ENCODE assay signal across 12 mouse cellular contexts in genomic region chr10:112973286-112974026, GRCm38 (mm10). TPM values are rescaled to one million over a fixed set of nuclear protein-coding genes. Genes with fewer than 3 reads are reported as not detected.
A peak's percentile ranks its signal among the peaks of the same experiment; 100 is the strongest.
DNase-seq lines count a peak whose midpoint lies in the region; TF ChIP-seq lines count a peak whose summit lies in the region.
"Had no signal": no experiment of that assay in that cellular context is flagged by ENCODE, and none has a peak within 500 bp of the region (broad histone marks: within the 10 kb centered on the region; RNA-seq: fewer than 3 reads in every experiment).

No protein-coding gene starts in this region.

- peaks cover 4% of the 10 kb centered on the region; the same call in 1 of the 2 replicates for H3K4me1 ChIP-seq in liver, adult 2 months (ENCODE audit: control insufficient read depth, insufficient read depth, low read length)
- H3K4me1 ChIP-seq: embryonic facial prominence, embryonic 15.5 days; forebrain, embryonic 12.5 days; midbrain, embryonic 15.5 days had no signal

- no peak for TF ChIP-seq CTCF in liver, adult 2 months (IDR thresholded peaks at IDR 0.05; ENCODE audit: low read depth, low read length)

- H3K79me2 ChIP-seq in liver, adult 2 months (ENCODE audit: control insufficient read depth, insufficient read depth, low read length) = no peaks in the 10 kb centered on the region

- H3K4me3 ChIP-seq in liver, adult 2 months (ENCODE audit: insufficient read depth, low read depth, low read length) = no peak overlapping the region
- H3K4me3 ChIP-seq: embryonic facial prominence, embryonic 15.5 days; forebrain, embryonic 12.5 days; midbrain, embryonic 15.5 days had no signal

- no peak overlapping the region for H3K27ac ChIP-seq in liver, adult 2 months (replicated peaks; ENCODE audit: insufficient read depth, low read depth, low read length)
- H3K27ac ChIP-seq: embryonic facial prominence, embryonic 15.5 days; forebrain, embryonic 12.5 days; midbrain, embryonic 15.5 days had no signal

- WGBS in liver, adult 2 months = 4% methylated on average over 5 of the region's 5 CpGs

- peak; percentile 12 for DNase-seq in ovary, postnatal 36 days (ENCODE audit: low spot score)
- DNase-seq in ovary, postnatal 10 days (ENCODE audit: low spot score) = no peak
- DNase-seq in adrenal gland, postnatal 10 days = peak; percentile 42
- DNase-seq in liver, adult 2 months (ENCODE audit: extremely low read depth, low read depth, low spot score) = peak; percentile 93
- peak; percentile 66 for DNase-seq in yolk sac, embryonic 10.5 days (ENCODE audit: low spot score)
- DNase-seq in gastrocnemius, postnatal 14 days = no peak
- DNase-seq in left cerebral cortex, postnatal 4 days = no peak
- DNase-seq: cerebellum, adult 18-20 months; gastrocnemius, postnatal 36 days had no signal

- H3K36me3 ChIP-seq in liver, adult 2 months (ENCODE audit: control insufficient read depth, insufficient read depth, low read length) = no peaks in the 10 kb centered on the region
- H3K36me3 ChIP-seq: embryonic facial prominence, embryonic 15.5 days; forebrain, embryonic 12.5 days; midbrain, embryonic 15.5 days had no signal

- no peak for TF ChIP-seq POLR2A in liver, adult 2 months (IDR thresholded peaks at IDR 0.05; ENCODE audit: extremely low read depth, insufficient read depth, low read length)

- no peaks in the 10 kb centered on the region for H3K27me3 ChIP-seq in liver, adult 2 months (ENCODE audit: control insufficient read depth, insufficient read depth, low read length)
- H3K27me3 ChIP-seq: embryonic facial prominence, embryonic 15.5 days; forebrain, embryonic 12.5 days; midbrain, embryonic 15.5 days had no signal

- no peak overlapping the region for H3K9ac ChIP-seq in liver, adult 2 months (ENCODE audit: low read depth, low read length)
- H3K9ac ChIP-seq: embryonic facial prominence, embryonic 15.5 days; forebrain, embryonic 12.5 days; midbrain, embryonic 15.5 days had no signal

- intact Hi-C loops in gastrocnemius, postnatal 14 days (cut with DNase I; ENCODE audit: low total_unique reads) = no loop called here
- intact Hi-C loops in left cerebral cortex, postnatal 4 days (cut with DNase I) = no loop called here

RNA-seq across cellular contexts. Expression of gene Atxn7l3b, which starts 44.7 kb away (rescaled TPM):
- total RNA-seq in adrenal gland, postnatal 10 days (2021) = 10 to 100 TPM; 96.8 to 97.7 TPM
- total RNA-seq in liver, adult 2 months (2014; rRNA removed) = 45.9 and 49.5 TPM in 2 replicates
- 29.3 and 34.4 TPM in 2 replicates for polyA plus RNA-seq in liver, adult 2 months (2012; rRNA removed)
- 10 to 100 TPM; 27.8 to 29.4 TPM for total RNA-seq in gastrocnemius, postnatal 14 days (2021)
- total RNA-seq in left cerebral cortex, postnatal 4 days (2021) = 100 to 1,000 TPM; 277 TPM

Comparison
In these comparisons a context has a peak if more than half of its experiments do, and no peak if none do; other contexts are left out.
1. DNase-seq: peak in ovary, postnatal 36 days (single experiment), adrenal gland, postnatal 10 days (single experiment), liver, adult 2 months (single experiment) and yolk sac, embryonic 10.5 days (single experiment); none in ovary, postnatal 10 days (single experiment), gastrocnemius, postnatal 14 days (single experiment) and left cerebral cortex, postnatal 4 days (single experiment).